Mouse (Mus musculus): ENCODE data around the gene Cyyr1. TPM values are rescaled to one million over a fixed set of nuclear protein-coding genes. Genes with fewer than 3 reads are reported as not detected.

Cyyr1 gene
- polyA plus RNA-seq, 1 experiment, result 5.7 TPM

GRCm38 (mm10) chr16:85393430-85393948 is 159.7 kb downstream of the Cyyr1 start:
- Histone ChIP-seq H3K9me3 (replicated peaks; ENCODE audit: control insufficient read depth, insufficient read depth, low read length, poor library complexity, severe bottlenecking) (no peaks in the 10 kb centered on the region), H3K4me3 (ENCODE audit: low read depth, low read length) (no peak overlapping the region), H3K27ac (ENCODE audit: insufficient read depth, low read length) (no peak overlapping the region), H3K27me3 (ENCODE audit: control insufficient read depth, insufficient read depth, low read length, poor library complexity, severe bottlenecking) (no peaks in the 10 kb centered on the region), H3K4me1 (ENCODE audit: control insufficient read depth, insufficient read depth, low read length) (no peaks in the 10 kb centered on the region), H3K9ac (ENCODE audit: low read depth, poor library complexity, severe bottlenecking) (no peak overlapping the region), H3K36me3 (ENCODE audit: control insufficient read depth, insufficient read depth, low read length, poor library complexity, severe bottlenecking) (no peaks in the 10 kb centered on the region)
- TF ChIP-seq POLR2A (IDR thresholded peaks at IDR 0.05; ENCODE audit: insufficient read depth, low read length) (no peak), EP300 (IDR thresholded peaks at IDR 0.05; ENCODE audit: insufficient read depth, low read depth, low read length) (no peak), CTCF (IDR thresholded peaks at IDR 0.05; ENCODE audit: low read depth, low read length) (no peak)

- H3K4me1 ChIP-seq (ENCODE audit: control insufficient read depth, insufficient read depth, low read length), result no peaks in the 10 kb centered on the region
- H3K27ac ChIP-seq (ENCODE audit: insufficient read depth, low read length), result no peak overlapping the region
- H3K9ac ChIP-seq (ENCODE audit: low read depth, poor library complexity, severe bottlenecking), result no peak overlapping the region
- TF ChIP-seq CTCF (IDR thresholded peaks at IDR 0.05; ENCODE audit: low read depth, low read length) (no peak), POLR2A (IDR thresholded peaks at IDR 0.05; ENCODE audit: insufficient read depth, low read length) (no peak), EP300 (IDR thresholded peaks at IDR 0.05; ENCODE audit: insufficient read depth, low read depth, low read length) (no peak)
- H3K4me3 ChIP-seq (ENCODE audit: low read depth, low read length), result no peak overlapping the region
- H3K27me3 ChIP-seq (ENCODE audit: control insufficient read depth, insufficient read depth, low read length, poor library complexity, severe bottlenecking), result no peaks in the 10 kb centered on the region
- no peaks in the 10 kb centered on the region for H3K36me3 ChIP-seq (ENCODE audit: control insufficient read depth, insufficient read depth, low read length, poor library complexity, severe bottlenecking)
- no peaks in the 10 kb centered on the region for H3K9me3 ChIP-seq (replicated peaks; ENCODE audit: control insufficient read depth, insufficient read depth, low read length, poor library complexity, severe bottlenecking)
These were observed 166.4 kb downstream of the Cyyr1 start for GRCm38 (mm10) chr16:85386801-85387200.

Other genes with a start within 250 kb of the Cyyr1 start
- 3.9 TPM in 2 replicates for gene Adamts1, start 249.7 kb upstream of the Cyyr1 start, polyA plus RNA-seq (2011; ENCODE audit: insufficient read depth, insufficient read length, low read depth, missing spikeins)

Data from ES-Bruce4 (cell line).